Mouse (Mus musculus): ENCODE measurements around the gene Tbxa2r. TPM values are rescaled to one million over a fixed set of nuclear protein-coding genes. Genes with fewer than 3 reads are reported as not detected.

Tbxa2r gene
- total and polyA plus RNA-seq, 3 experiments = 0.12 to 0.30 (median 0.13) TPM

- Histone ChIP-seq H3K27ac (ENCODE audit: insufficient read depth, low read depth) (peak overlapping the region; percentile 29; the same call in 1 of the 2 replicates), H3K4me2 (ENCODE audit: insufficient read depth, low read depth, poor library complexity, severe bottlenecking) (peak overlapping the region; percentile 94), H3K27me3 (replicated peaks) (no peaks in the 10 kb centered on the region), H3K4me3 (replicated peaks in 1 of 3; ENCODE audit: low read depth in 2 of 3, low read length in 2 of 3, poor library complexity in 1 of 3) (peak overlapping the region; percentile 75 to 97 (median 90)), H3K9ac (ENCODE audit: insufficient read depth, low read depth) (peak overlapping the region; percentile 90), H3K4me1 (ENCODE audit: control insufficient read depth in 1 of 2, insufficient read depth in 2 of 2) (peaks cover 5 to 42% of the 10 kb centered on the region in 2 experiments; a peak in 3 of 4 replicates), H3K9me3 (replicated peaks; ENCODE audit: low read length) (no peaks in the 10 kb centered on the region), H3K36me3 (replicated peaks in 1 of 2; ENCODE audit: control insufficient read depth in 1 of 2, insufficient read depth in 1 of 2, low read length in 1 of 2) (peaks cover 24 to 31% of the 10 kb centered on the region in 2 experiments), H3K79me2 (replicated peaks; ENCODE audit: control insufficient read depth, extremely low read depth, insufficient read depth, poor library complexity, severe bottlenecking) (peaks cover 36% of the 10 kb centered on the region)
- dilution Hi-C loops (cut with MboI; ENCODE audit: extremely low pct_ligation_motif_present, extremely low pct_unique_long_range_greater_than_20kb, low sequenced_read_pairs) = no loop called here
- in situ Hi-C loops (cut with MboI; ENCODE audit: low pct_ligation_motif_present, low pct_unique_long_range_greater_than_20kb, low sequenced_read_pairs) = no loop called here
- TF ChIP-seq BHLHE40 (IDR thresholded peaks at IDR 0.05; ENCODE audit: low read depth, low read length) (no peak), MAFK (IDR thresholded peaks at IDR 0.05; ENCODE audit: insufficient replicate concordance, low read length) (no peak), KAT2A (IDR thresholded peaks at IDR 0.05; ENCODE audit: insufficient replicate concordance, low read length) (no peak), POLR2A (IDR thresholded peaks at IDR 0.05; ENCODE audit: low read depth, low read length) (no peak), JUN (IDR thresholded peaks at IDR 0.05; ENCODE audit: insufficient read depth, low read depth, low read length) (no peak), TBP (conservative IDR thresholded peaks at IDR 0.05; ENCODE audit: low read depth, low read length) (no peak)
- no peak for DNase-seq (ENCODE audit: extremely low read depth)
These were observed 48.8 kb downstream of the Tbxa2r start for GRCm38 (mm10) chr10:81377362-81377664.

- peaks cover 5 to 42% of the 10 kb centered on the region in 2 experiments; a peak in 3 of 4 replicates for H3K4me1 ChIP-seq (ENCODE audit: control insufficient read depth in 1 of 2, insufficient read depth in 2 of 2)
- in situ Hi-C loops (cut with MboI; ENCODE audit: low pct_ligation_motif_present, low pct_unique_long_range_greater_than_20kb, low sequenced_read_pairs) (no loop called here), dilution Hi-C loops (cut with MboI; ENCODE audit: extremely low pct_ligation_motif_present, extremely low pct_unique_long_range_greater_than_20kb, low sequenced_read_pairs) (no loop called here)
- no peak for DNase-seq (ENCODE audit: extremely low read depth)
- no peaks in the 10 kb centered on the region for H3K27me3 ChIP-seq (replicated peaks)
- peak within 1 kb of the TSS; percentile 90 for H3K9ac ChIP-seq (ENCODE audit: insufficient read depth, low read depth)
- no peaks in the 10 kb centered on the region for H3K9me3 ChIP-seq (replicated peaks; ENCODE audit: low read length)
- peaks cover 18 to 24% of the 10 kb centered on the region in 2 experiments for H3K36me3 ChIP-seq (replicated peaks in 1 of 2; ENCODE audit: control insufficient read depth in 1 of 2, insufficient read depth in 1 of 2, low read length in 1 of 2)
- TF ChIP-seq POLR2A (IDR thresholded peaks at IDR 0.05; ENCODE audit: low read depth, low read length) = peak; percentile 64
- TF ChIP-seq RAD21 (IDR thresholded peaks at IDR 0.05; ENCODE audit: low read depth, low read length) = no peak
- peak; percentile 11 for TF ChIP-seq NELFE (IDR thresholded peaks at IDR 0.05; ENCODE audit: low read depth, low read length)
- TF ChIP-seq UBTF (IDR thresholded peaks at IDR 0.05; ENCODE audit: low read depth, low read length) = no peak
- peaks cover 36% of the 10 kb centered on the region for H3K79me2 ChIP-seq (replicated peaks; ENCODE audit: control insufficient read depth, extremely low read depth, insufficient read depth, poor library complexity, severe bottlenecking)
- peak within 1 kb of the TSS; percentile 29 for H3K27ac ChIP-seq (ENCODE audit: insufficient read depth, low read depth)
- peak within 1 kb of the TSS; percentile 94 for H3K4me2 ChIP-seq (ENCODE audit: insufficient read depth, low read depth, poor library complexity, severe bottlenecking)
- peak within 1 kb of the TSS; percentile 75 to 97 (median 90) for H3K4me3 ChIP-seq (replicated peaks in 1 of 3; ENCODE audit: low read depth in 2 of 3, low read length in 2 of 3, poor library complexity in 1 of 3)
These were observed 49.4 kb downstream of the Tbxa2r start, which contains the start of gene Fzr1 for GRCm38 (mm10) chr10:81377793-81378552. Gene Fzr1, minus strand, starts transcription at chr10:81378516.

DNA sequence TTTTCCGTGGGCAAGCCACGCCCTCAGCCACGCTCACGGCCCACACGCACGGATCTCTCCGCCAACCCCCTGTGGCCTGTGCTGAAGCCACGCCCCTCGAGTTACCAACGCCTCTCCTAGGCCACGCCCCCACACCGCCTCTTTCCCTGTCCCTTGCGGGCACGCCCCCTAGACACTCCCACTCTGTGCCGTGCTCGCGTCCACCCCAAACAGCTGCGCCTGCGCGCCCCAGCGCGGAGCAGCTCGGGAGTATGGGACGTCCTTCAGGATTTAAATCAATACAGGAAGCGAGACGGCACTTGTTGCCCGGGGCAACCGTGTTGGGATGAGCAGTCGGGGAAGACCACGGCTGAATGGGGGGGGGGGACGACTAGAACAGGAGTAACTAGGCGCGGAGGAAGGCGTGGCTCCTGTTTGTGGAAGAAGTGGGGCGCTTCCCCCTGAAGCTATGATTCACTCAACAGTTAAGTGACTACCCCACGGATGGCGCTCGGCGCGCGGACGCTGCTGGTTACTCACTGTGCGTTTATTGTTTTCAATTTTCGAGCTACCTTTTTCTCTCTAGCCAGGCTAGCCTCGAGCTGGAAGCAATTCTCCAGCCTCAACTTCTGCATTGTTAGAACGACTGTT, 50.1 kb downstream of the Tbxa2r start:
- no peaks in the 10 kb centered on the region for H3K27me3 ChIP-seq (replicated peaks)
- H3K4me3 ChIP-seq (replicated peaks in 1 of 3; ENCODE audit: low read depth in 2 of 3, low read length in 2 of 3, poor library complexity in 1 of 3) = peak overlapping the region; percentile 53 to 90 (median 59)
- peaks cover 5 to 35% of the 10 kb centered on the region in 2 experiments; a peak in 3 of 4 replicates for H3K4me1 ChIP-seq (ENCODE audit: control insufficient read depth in 1 of 2, insufficient read depth in 2 of 2)
- H3K9ac ChIP-seq (ENCODE audit: insufficient read depth, low read depth) = peak overlapping the region; percentile 58
- H3K36me3 ChIP-seq (replicated peaks in 1 of 2; ENCODE audit: control insufficient read depth in 1 of 2, insufficient read depth in 1 of 2, low read length in 1 of 2) = peaks cover 11 to 17% of the 10 kb centered on the region in 2 experiments
- dilution Hi-C loops (cut with MboI; ENCODE audit: extremely low pct_ligation_motif_present, extremely low pct_unique_long_range_greater_than_20kb, low sequenced_read_pairs) = no loop called here
- H3K4me2 ChIP-seq (ENCODE audit: insufficient read depth, low read depth, poor library complexity, severe bottlenecking) = peak overlapping the region; percentile 47
- H3K9me3 ChIP-seq (replicated peaks; ENCODE audit: low read length) = no peaks in the 10 kb centered on the region
- in situ Hi-C loops (cut with MboI; ENCODE audit: low pct_ligation_motif_present, low pct_unique_long_range_greater_than_20kb, low sequenced_read_pairs) = no loop called here
- no peak overlapping the region for H3K27ac ChIP-seq (ENCODE audit: insufficient read depth, low read depth)
- H3K79me2 ChIP-seq (replicated peaks; ENCODE audit: control insufficient read depth, extremely low read depth, insufficient read depth, poor library complexity, severe bottlenecking) = peaks cover 31% of the 10 kb centered on the region
- DNase-seq (ENCODE audit: extremely low read depth) = peak; percentile 100
- TF ChIP-seq KAT2A (IDR thresholded peaks at IDR 0.05; ENCODE audit: insufficient replicate concordance, low read length) = peak; percentile 72; the same call in 1 of the 2 replicates
- peak; percentile 97 for TF ChIP-seq NRF1 (IDR thresholded peaks at IDR 0.05; ENCODE audit: low read depth, low read length)
- TF ChIP-seq SIN3A (IDR thresholded peaks at IDR 0.05; ENCODE audit: low read length) = peak; percentile 90; the same call in 1 of the 2 replicates
- no peak for TF ChIP-seq JUN (IDR thresholded peaks at IDR 0.05; ENCODE audit: insufficient read depth, low read depth, low read length)
- TF ChIP-seq MAFK (IDR thresholded peaks at IDR 0.05; ENCODE audit: insufficient replicate concordance, low read length) = no peak
- no peak for TF ChIP-seq ZNF384 (IDR thresholded peaks at IDR 0.05; ENCODE audit: low read depth, low read length)
- TF ChIP-seq MXI1 (IDR thresholded peaks at IDR 0.05; ENCODE audit: low read depth, low read length) = peak; percentile 95
- TF ChIP-seq MYC (IDR thresholded peaks at IDR 0.05; ENCODE audit: low read depth, low read length) = 0 out of 2 replicates have a peak, but pooled peaks have one; percentile 12
- no peak for TF ChIP-seq RAD21 (IDR thresholded peaks at IDR 0.05; ENCODE audit: low read depth, low read length)
- TF ChIP-seq EP300 (IDR thresholded peaks at IDR 0.05; ENCODE audit: low read length) = no peak
- TF ChIP-seq UBTF (IDR thresholded peaks at IDR 0.05; ENCODE audit: low read depth, low read length) = no peak
- TF ChIP-seq MAZ (IDR thresholded peaks at IDR 0.05; ENCODE audit: low read depth, low read length) = peak; percentile 87
- peak; percentile 77 for TF ChIP-seq HCFC1 (IDR thresholded peaks at IDR 0.05; ENCODE audit: low read depth, low read length)
- TF ChIP-seq BHLHE40 (IDR thresholded peaks at IDR 0.05; ENCODE audit: low read depth, low read length) = no peak
- TF ChIP-seq SMC3 (IDR thresholded peaks at IDR 0.05; ENCODE audit: low read depth, low read length) = no peak
- no peak for TF ChIP-seq ZC3H11A (IDR thresholded peaks at IDR 0.05; ENCODE audit: low read depth, low read length)
- peak; percentile 59 for TF ChIP-seq CHD2 (IDR thresholded peaks at IDR 0.05; ENCODE audit: low read length)
- TF ChIP-seq GABPA (IDR thresholded peaks at IDR 0.05; ENCODE audit: insufficient replicate concordance, low read depth, low read length) = no peak
